Comparison of ENCODE assay signal across 27 mouse cellular contexts in genomic region chr3:40010051-40010450, GRCm38 (mm10).
"Had no signal": no experiment of that assay in that cellular context is flagged by ENCODE, and none has a peak within 500 bp of the region (broad histone marks: within the 10 kb centered on the region; RNA-seq: fewer than 3 reads in every experiment).

No protein-coding gene starts in this region.

- H3K27ac ChIP-seq: gastrocnemius, adult 2 months; heart, embryonic 10.5 days; hindbrain, embryonic 10.5 days; hindbrain, embryonic 13.5 days; hindbrain, embryonic 15.5 days; kidney, embryonic 15.5 days; kidney, postnatal 0 days; limb, embryonic 10.5 days; limb, embryonic 12.5 days; liver, embryonic 13.5 days had no signal

- H3K4me3 ChIP-seq: gastrocnemius, adult 2 months; heart, embryonic 10.5 days; heart, embryonic 12.5 days; hindbrain, embryonic 10.5 days; hindbrain, embryonic 13.5 days; hindbrain, embryonic 15.5 days; kidney, embryonic 15.5 days; limb, embryonic 10.5 days; limb, embryonic 12.5 days; liver, embryonic 13.5 days had no signal

- H3K4me1 ChIP-seq: heart, embryonic 10.5 days; heart, embryonic 12.5 days; hindbrain, embryonic 10.5 days; hindbrain, embryonic 13.5 days; hindbrain, embryonic 15.5 days; kidney, embryonic 15.5 days; limb, embryonic 10.5 days; limb, embryonic 12.5 days; liver, embryonic 13.5 days had no signal

- H3K4me2 ChIP-seq: heart, embryonic 12.5 days; hindbrain, embryonic 13.5 days; hindbrain, embryonic 15.5 days; kidney, embryonic 15.5 days; limb, embryonic 12.5 days; liver, embryonic 11.5 days; liver, embryonic 13.5 days had no signal

- H3K27me3 ChIP-seq: heart, embryonic 12.5 days; hindbrain, embryonic 13.5 days; hindbrain, embryonic 15.5 days; kidney, embryonic 15.5 days; limb, embryonic 12.5 days; liver, embryonic 13.5 days had no signal

- H3K36me3 ChIP-seq: heart, embryonic 10.5 days; heart, embryonic 12.5 days; hindbrain, embryonic 10.5 days; hindbrain, embryonic 13.5 days; hindbrain, embryonic 15.5 days; kidney, embryonic 15.5 days; limb, embryonic 10.5 days; limb, embryonic 12.5 days; liver, embryonic 13.5 days had no signal

- ATAC-seq: inflammation-experienced regulatory T-cells, adult 6 months; intestine, embryonic 16.5 days had no signal

- H3K9me3 ChIP-seq: heart, embryonic 10.5 days; heart, embryonic 12.5 days; hindbrain, embryonic 10.5 days; hindbrain, embryonic 13.5 days; hindbrain, embryonic 15.5 days; kidney, embryonic 15.5 days; limb, embryonic 10.5 days; limb, embryonic 12.5 days; liver, embryonic 13.5 days had no signal

- DNase-seq: gastrocnemius, adult 2 months; gastrocnemius, postnatal 10 days; gastrocnemius, postnatal 25 days; heart, adult 18-20 months; heart, postnatal 10 days; heart, postnatal 4 days; kidney, adult 11 months; kidney, adult 2 months; kidney, adult 9 months; kidney, postnatal 14 days; kidney, postnatal 36 days; layer of hippocampus, adult 9-11 months; layer of hippocampus, postnatal 36 days; liver; liver, embryonic 13.5 days had no signal

- H3K9ac ChIP-seq: heart, embryonic 12.5 days; hindbrain, embryonic 13.5 days; hindbrain, embryonic 15.5 days; kidney, embryonic 15.5 days; limb, embryonic 12.5 days; liver, embryonic 13.5 days had no signal
